Mouse (Mus musculus) gastrocnemius, adult 2 months (tissue): ENCODE results near the gene Opn3. TPM values are rescaled to one million over a fixed set of nuclear protein-coding genes. Genes with fewer than 3 reads are reported as not detected.
A peak's percentile ranks its signal among the peaks of the same experiment; 100 is the strongest.

Experiments
- DNase-seq: peaks from one replicate; pipeline ENCODE4 v3.0.0; 2022
- H3K27ac ChIP-seq: fragments of 200-600 bp; 2 replicates; pipeline ENCODE4 v1.8.1; 2022; ENCODE audit warnings: mild to moderate bottlenecking
- H3K4me3 ChIP-seq: fragments of 200-600 bp; 2 replicates; pipeline ENCODE4 v1.8.1; 2022; ENCODE audit warnings: mild to moderate bottlenecking, moderate library complexity
- CTCF ChIP-seq: fragments of 200-600 bp; IDR thresholded peaks from 2 replicates; pipeline ENCODE4 v1.8.1; 2022; ENCODE audit warnings: antibody characterized with exemption, mild to moderate bottlenecking, moderate library complexity
- intact Hi-C: fragments of 180-260 bp; cut with DNase I; formaldehyde crosslinking; loops from one replicate; pipeline ENCODE4 v1.15.1; 2025
- total RNA-seq, 2 experiments: library from RNA; stranded (reverse); gene quantifications; 2 replicates each; pipeline ENCODE4 v1.2.3; 2021

Gene Opn3
- total RNA-seq, 2 experiments from 2014 or later: 2.5 to 3.8 TPM

DNA sequence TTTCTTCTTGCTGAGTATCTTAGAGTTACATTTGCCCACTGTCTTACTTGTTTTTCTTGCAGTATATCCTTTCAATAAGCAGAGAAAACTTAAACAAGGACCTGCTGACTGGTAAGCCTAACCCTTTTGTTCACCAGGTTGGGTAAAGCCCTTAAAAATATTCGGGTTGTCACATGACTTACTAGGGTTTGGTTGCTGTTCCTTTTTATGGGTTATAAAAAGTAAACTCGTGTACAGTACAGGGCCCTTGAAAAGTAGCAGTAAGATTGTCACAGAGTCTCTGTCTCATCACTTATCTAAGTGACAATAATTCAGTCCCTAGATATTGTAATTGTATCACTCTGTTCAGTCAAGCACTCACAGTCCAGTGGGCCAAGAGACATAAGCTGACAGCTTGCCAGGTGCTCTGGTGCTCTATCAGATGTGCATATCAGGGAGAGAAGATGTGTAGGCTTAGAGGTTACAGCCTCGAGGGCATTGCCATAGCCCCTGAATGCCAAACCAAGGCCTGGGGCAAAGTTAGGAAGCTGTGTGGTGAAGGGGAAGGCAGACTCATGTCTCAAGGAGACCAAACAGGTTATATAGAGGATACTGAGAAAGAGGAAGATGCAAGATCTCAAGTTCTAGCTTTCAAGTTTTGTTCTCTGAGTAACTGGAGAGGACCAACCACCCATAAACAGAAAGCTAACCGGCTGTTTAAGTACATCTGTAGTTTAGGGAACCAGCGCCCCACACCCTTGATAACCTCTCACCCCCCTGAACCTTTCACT is 48.9 kb downstream of the Opn3 start:
- TF ChIP-seq CTCF: no peak
- Histone ChIP-seq H3K4me3 (no peak overlapping the region), H3K27ac (no peak overlapping the region)
- intact Hi-C loops: no loop called here
- DNase-seq: no peak

DNA sequence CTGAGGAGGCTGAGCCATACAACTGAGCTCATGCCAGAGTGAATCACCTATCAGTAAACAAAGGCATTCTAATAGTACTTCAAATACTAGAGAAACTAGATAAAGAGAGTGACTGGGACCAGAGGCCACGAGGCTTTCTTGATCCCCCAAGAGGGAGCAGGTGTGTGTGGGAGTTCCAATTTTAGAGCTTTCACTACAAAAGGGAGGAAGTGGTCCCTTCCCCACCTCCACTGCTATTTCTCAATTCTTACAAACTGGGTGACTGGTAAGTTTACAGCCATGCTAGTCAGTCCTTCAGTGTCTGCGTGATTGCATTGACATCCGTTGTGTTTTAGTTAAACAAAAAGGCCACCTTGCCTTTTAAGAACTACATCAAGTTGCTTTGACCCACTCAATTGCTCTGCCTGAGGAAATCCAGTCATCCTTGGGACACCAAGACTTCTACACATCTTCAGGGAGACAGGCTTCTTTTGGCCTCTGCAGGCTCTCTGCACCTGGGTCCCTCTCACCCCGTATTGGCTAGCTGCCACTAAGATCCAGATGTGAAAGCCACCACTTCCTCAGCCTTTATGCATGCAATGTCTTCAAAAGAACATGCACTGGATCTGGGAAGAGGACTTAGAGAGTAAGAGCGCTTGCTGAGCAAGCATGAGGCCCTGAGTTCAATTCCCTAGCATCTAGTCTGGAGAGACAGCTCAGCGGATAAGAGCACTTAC is 52.0 kb downstream of the Opn3 start:
- no peak for DNase-seq
- Histone ChIP-seq H3K4me3 (no peak overlapping the region), H3K27ac (no peak overlapping the region)
- no peak for TF ChIP-seq CTCF
- intact Hi-C loops: no loop called here

DNA sequence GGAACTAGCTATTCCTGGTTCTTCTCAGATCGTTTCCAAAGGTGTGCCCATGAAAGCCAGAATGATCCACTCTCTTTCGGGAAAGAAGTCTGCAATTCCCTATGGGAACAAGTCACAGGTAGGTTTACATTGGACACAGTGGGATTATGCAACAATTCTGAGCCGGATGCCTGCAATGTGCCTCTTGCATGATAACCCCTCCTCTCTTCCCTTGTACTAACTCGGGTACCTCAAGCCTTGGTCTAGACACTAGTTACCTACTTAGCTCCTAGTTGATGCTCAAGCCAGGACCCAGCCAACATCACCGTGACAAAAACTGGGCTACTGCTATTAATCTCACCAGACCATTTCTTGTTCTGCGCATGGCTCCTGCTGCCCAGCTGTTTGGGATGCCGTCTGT is 53.5 kb downstream of the Opn3 start:
- TF ChIP-seq CTCF: no peak
- intact Hi-C loops: no loop called here
- Histone ChIP-seq H3K27ac (no peak overlapping the region), H3K4me3 (no peak overlapping the region)
- DNase-seq: no peak

DNA sequence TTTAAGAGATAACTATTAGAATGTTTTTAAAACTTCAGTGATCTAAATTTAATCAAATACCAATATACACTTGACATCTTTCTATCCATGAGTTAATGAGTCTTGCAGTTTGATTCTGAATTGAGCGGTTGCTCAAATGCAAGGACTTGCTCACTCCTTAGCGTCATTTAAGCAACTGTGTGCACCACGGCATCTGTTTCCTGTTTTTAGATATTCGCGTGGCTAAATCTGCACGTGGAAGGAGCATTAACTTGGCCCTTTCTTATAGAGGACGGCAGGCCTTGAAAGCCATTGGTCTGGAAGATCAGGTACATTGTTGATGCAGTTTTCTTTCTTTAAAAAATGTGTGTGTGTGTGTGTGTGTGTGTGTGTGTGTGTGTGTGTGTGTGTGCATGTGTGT is 54.9 kb downstream of the Opn3 start:
- Histone ChIP-seq H3K4me3 (no peak overlapping the region), H3K27ac (no peak overlapping the region)
- DNase-seq: no peak
- TF ChIP-seq CTCF: no peak
- intact Hi-C loops: no loop called here

DNA sequence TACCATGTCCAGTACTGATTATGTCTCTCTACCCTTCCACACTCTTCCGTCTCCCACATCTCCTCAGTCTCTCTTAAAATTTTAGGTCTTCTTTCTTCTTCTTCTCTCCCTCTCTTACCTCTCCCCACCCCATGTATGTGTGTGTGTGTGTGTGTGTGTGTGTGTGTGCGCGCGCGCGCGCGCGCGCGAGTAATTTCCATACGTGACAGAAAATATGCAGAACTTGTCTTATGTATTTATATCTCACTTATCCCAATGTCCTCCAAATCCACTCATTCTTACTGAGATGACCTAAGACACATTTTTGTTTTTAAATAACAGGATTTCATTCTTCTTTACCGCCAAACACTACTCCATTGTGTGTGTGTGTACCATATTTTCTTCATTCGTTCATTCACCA is 60.1 kb downstream of the Opn3 start:
- no peak for DNase-seq
- Histone ChIP-seq H3K27ac (no peak overlapping the region), H3K4me3 (no peak overlapping the region)
- TF ChIP-seq CTCF: no peak
- intact Hi-C loops: no loop called here

DNA sequence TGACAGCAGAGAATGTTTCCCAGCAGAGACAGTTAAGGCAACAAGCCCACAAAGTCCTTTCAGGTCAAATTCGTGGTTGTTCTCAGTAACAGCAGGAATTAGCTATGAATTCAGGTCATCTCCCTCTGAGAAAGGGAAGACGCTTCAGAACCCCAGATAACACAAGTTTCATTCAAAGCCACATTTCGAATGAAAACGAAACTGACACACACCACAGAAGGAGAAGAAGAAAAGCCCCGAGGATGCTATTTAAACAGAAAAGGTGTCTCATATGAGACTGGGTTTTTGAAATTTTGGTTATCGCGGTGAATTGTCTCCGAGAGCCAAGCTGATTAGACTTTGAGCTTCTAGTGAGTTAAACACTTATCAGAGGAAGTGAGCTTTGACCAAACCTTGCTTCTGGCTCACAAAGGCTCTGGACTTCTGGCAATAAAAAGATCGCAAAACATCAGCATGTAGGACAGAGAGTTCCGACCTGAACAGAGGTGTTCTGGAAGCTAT is 60.8 kb downstream of the Opn3 start:
- Histone ChIP-seq H3K27ac (no peak overlapping the region), H3K4me3 (no peak overlapping the region)
- intact Hi-C loops: no loop called here
- DNase-seq: no peak
- TF ChIP-seq CTCF: no peak

DNA sequence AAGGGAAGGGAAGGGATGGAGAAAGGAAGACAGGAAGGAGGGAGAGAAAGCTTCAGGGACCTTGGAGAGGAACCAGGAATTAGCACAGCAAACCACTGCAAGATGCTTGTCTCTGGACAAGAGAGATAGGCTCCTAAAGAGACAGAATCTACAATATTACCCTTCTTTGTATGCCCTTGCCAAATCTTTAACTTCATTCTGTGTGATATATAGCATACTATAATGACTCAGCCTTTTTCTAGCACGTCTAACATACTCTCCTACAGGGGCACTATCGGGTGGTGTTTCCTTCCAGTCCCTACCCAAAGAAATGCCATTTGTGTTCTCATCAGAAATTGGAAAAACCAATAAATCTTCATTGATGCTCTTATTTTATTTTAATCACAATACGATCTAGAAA is 61.5 kb downstream of the Opn3 start:
- no peak for DNase-seq
- Histone ChIP-seq H3K4me3 (no peak overlapping the region), H3K27ac (no peak overlapping the region)
- intact Hi-C loops: no loop called here
- no peak for TF ChIP-seq CTCF

DNA sequence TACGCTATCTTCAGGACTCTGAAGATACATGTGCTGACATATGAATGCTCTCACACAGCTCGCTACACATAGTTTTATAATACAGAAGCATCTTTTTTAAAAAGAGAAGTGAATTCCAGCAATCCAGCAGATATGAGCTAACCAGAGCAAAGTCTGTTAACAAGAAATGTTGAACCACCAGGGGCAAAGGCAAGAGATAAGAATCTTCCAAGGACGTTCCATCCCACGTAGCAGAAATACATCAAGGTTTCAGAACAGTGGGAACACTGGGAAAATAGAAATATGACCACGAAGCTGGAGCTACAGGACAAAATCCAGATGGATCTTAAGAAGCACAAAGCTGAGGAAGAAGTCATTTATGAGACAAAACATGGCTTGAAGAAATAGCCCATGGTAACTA is 62.2 kb downstream of the Opn3 start:
- no peak for DNase-seq
- intact Hi-C loops: no loop called here
- no peak for TF ChIP-seq CTCF
- H3K27ac ChIP-seq: no peak overlapping the region
- H3K4me3 ChIP-seq: no peak overlapping the region

DNA sequence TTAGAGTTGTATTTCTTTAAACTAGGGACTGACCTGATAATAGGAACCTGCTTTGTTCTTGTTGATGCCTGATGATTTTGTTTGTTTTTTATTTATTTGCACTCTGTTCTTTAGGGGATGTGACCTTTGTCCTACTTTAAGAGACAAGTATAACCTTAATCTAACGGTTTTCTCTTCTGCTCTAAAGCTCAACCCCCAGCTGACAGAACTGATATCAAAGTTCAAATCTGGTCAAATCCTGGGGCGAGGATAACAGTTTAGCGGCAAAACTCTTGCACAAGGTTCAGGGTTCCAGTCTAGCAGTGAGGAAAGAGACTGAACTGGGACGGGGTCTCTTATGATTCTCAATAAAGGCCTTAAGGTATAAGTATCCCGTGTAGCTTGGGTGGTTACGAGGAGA is 63.3 kb downstream of the Opn3 start:
- no peak for TF ChIP-seq CTCF
- Histone ChIP-seq H3K4me3 (no peak overlapping the region), H3K27ac (no peak overlapping the region)
- intact Hi-C loops: loop anchor here (5.0 kb wide), 1 partner anchor 253 kb away; the partner anchor contains the start of gene Exo1
- DNase-seq: no peak

DNA sequence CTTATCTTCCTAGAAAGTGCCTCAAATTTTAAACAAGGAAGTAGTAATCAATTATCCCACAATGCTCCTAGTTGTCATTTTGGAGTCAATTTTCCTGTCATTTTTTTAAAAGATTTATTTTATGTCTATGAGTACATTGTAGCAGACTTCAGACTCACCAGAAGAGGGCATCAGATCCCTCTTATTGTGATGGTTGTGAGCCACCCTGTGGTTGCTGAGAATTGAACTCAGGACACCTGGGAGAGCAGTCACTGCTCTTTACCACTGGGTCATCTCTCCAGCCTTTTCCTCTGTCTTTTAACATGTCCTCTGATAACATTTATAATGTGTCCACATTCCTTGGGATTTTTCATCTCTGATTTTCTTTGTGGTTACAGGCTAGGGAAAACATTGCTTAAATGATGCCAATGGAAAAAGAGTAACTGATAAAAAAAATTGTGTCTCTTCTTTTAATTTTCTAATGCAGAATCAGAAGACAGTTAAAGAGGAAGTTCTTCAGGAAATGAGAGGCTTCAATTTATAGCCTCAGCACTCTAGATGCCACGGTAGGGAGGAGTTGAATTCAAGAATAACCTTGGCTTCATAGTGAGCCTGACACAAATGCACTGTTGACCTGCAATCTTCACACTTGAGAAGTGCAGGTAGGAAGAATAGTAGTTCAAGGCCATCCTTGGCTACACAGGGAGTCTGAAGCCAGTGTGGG is 66.4 kb downstream of the Opn3 start:
- Histone ChIP-seq H3K4me3 (peak overlapping the region; percentile 92), H3K27ac (peak overlapping the region; percentile 95)
- no peak for DNase-seq
- intact Hi-C loops: loop anchor here (2.0 to 5.0 kb wide), 3 partner anchors 67 to 297 kb away; partner anchors contain the start of genes Chml, Exo1 and Opn3
- TF ChIP-seq CTCF: peak; percentile 68

DNA sequence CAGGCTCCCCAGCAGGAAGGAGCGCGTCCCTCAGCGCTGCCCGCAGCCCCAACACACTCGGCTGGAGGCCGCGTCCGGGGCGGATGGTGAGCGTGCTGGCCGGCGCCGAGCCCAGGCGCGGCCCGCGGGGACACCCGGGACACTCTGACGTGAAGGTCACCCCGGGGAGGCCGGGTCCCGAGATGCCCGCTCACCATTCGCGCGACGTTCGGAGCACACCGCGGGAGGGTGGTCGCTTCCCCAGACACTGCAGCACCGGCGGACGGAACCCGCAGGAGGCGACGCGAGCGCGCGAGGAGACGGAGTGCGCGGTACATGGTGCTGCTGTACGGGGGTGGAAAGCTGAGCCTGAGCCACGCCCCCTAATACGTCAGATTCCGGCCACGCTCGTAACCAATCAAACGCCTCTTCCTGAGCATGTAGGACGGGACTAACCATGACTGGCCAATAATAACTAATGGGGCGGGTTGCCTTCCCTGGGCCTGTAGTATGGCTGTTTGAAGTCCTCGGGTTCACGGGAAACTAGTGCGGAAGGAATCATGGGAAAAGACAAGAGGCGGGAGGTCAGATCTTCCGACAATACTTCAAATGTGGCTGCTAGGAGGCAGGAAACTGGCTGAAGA is 67.2 kb downstream of the Opn3 start, which contains the start of gene Fh1:
Gene Fh1, minus strand, starts transcription at position 379 of the 623 bp plus-strand sequence.
- H3K4me3 ChIP-seq: peak within 1 kb of the TSS; percentile 92
- intact Hi-C loops: loop anchor here (2.0 to 5.0 kb wide), 3 partner anchors 67 to 297 kb away; partner anchors contain the start of genes Chml, Exo1 and Opn3
- peak within 1 kb of the TSS; percentile 95 for H3K27ac ChIP-seq
- TF ChIP-seq CTCF: no peak; the same call in 1 of the 2 replicates
- DNase-seq: peak; percentile 95

DNA sequence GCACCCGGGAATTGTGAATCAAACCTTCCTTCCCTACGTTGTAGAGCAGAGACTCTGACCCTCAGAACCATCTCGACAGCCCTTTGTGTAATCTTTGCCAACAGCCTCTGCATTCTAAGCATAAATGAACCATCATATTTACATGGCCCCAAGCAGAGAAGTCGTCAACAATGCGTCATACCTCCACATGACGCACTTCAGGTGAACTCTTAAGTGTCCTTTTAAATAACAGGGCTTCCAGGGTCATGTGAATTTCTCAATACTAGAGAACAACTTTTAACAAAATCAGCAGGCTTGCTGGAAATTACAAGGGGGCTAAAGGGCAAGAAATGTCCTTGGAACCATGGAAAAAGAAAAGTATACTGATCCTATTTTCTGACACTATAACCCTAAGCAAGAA is 68.9 kb downstream of the Opn3 start:
- Histone ChIP-seq H3K27ac (no peak overlapping the region), H3K4me3 (no peak overlapping the region; the same call in 1 of the 2 replicates)
- intact Hi-C loops: loop anchor here (2.0 kb wide), 2 partner anchors 69 to 299 kb away; partner anchors contain the start of genes Chml and Opn3

More for the DNA sequence above, 68.9 kb downstream of the Opn3 start:
- no peak for DNase-seq
- no peak for TF ChIP-seq CTCF
